Mouse (Mus musculus): ENCODE measurements around the gene Ptms. TPM values are rescaled to one million over a fixed set of nuclear protein-coding genes. Genes with fewer than 3 reads are reported as not detected.
A peak's percentile ranks its signal among the peaks of the same experiment; 100 is the strongest.

The Ptms gene
- total RNA-seq, 2 experiments from 2014 or later = 135 to 139 TPM

DNA sequence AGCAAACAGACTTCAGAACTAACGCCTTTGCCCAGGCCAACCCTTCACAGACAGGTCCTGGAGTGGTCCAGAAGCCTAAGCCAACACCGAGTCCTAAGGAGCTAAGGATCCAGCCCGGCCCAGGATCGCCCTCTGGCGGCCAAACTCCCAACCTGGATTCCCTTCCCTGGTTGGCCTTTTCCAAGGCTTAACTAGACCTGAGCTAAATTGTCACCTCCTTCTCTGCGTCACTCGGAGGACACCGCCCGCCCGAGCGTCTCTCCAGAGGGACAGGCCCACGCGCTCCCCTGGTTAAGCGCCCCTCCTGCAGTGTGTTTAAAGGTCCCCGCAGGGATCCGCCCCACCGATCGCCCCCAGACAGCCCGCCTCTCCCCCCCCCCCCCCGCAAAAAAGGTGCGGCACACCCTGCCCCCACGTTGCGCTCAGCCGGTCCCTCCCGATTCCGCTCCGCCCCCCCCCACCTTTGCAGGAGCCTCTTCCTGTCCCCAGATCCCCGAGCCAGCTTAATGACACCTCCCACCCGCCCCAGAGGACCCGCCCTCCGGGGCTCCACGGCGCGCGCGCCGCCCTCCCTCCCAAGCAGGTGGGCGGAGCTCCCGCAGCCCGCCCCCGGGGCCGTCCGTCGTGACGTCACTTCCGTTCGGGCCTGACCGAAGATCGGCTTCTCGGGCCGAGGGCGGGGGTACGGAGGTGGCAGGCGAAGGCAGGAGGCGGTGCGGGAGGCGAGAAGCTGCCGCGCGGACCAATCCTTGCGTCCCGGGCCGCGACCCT lies 11.0 kb upstream of the Ptms start, which contains the start of gene Mlf2:
Gene Mlf2, plus strand, starts transcription at position 633 of the 771 bp plus-strand sequence.
- peak; percentile 99 for DNase-seq

DNA sequence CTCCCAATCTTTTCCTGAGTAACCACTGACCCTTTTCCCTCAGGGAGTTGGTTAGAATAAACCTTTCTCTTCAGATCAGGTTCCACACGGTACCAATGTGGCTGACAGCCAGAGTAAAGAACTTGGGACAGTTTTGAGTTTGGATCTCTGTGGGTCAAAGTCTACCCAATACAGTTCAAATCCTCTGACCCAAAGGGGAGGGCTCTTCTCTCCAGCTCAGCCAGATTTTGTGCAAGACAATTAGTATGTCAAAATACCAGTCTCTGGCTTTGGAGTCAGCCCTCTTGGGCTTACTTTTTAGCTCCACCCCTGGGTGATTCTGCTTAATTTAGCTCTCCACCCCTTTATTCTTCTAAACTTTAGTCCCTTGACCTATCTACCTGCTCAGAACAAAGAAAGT lies 10.3 kb upstream of the Ptms start:
- DNase-seq = no peak

DNA sequence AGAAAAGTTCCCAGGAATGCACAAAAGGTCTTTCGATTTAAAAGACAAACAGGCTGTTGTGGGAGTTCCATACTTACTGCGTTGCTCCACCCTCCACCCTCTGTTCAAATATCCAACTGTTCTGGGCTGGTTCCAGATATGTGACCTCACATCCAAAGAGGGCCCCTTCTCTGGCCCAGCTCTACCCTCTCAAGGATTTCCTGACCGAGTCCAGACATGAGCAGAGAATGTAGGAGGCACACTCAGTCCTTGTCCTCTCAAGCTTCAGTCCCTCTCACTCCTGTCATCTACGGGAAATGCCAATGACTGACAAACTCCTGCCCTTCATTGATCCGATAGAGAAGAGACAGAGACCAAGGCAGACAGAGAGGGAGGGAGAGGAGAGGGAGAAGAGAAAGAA lies 6.0 kb upstream of the Ptms start:
- peak; percentile 67 to 71 for DNase-seq

DNA sequence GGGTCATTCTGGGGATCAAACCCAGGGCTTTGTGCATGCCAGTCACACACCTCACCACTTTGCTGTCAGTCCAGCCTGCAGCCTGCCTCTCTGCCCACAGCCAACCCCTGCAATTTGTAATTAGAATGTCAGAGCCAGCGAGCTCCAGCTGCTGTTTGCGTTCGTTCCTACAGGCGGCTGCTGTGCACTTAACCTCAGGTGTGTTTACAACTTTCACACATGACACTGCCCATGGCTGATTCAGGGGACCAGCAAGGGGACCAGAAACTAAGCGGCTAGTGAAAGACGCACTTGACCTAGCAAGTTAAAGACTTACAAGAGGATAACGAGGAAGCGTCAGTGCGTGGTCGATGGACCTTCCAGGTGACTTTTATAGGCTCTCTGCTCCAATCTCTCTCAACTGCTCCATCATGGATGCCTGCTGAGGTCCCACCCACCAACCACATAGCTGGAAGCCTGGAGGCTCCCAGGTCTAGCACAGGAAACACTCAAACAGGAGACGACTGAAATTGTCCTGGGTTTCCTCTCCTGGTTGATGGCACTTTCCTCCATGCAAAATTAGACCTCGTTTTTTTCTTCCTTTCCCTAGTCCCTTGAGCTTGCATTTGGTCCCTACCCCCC lies 5.4 kb upstream of the Ptms start:
- DNase-seq = peak in 1 of 2 experiments; percentile 25

DNA sequence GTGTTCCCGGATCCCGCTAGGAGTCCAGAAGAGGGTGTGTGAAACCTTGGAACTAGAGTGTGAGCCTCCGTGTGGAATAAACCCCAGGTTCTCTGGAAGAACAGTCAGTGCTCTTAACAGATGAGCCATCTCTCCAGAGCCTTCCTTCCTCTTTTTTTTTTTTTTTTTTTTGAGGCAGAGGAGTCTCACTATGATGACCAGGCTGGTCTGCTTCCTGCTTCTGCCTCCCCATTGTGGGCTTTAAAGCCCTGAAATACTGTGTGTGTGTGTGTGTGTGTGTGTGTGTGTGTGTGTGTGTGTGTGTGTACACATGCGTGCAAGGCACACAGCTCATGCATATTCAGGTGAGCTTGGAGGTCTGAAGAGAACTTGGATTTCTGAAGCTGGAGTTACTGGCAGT lies 1.6 kb upstream of the Ptms start:
- no peak for DNase-seq

DNA sequence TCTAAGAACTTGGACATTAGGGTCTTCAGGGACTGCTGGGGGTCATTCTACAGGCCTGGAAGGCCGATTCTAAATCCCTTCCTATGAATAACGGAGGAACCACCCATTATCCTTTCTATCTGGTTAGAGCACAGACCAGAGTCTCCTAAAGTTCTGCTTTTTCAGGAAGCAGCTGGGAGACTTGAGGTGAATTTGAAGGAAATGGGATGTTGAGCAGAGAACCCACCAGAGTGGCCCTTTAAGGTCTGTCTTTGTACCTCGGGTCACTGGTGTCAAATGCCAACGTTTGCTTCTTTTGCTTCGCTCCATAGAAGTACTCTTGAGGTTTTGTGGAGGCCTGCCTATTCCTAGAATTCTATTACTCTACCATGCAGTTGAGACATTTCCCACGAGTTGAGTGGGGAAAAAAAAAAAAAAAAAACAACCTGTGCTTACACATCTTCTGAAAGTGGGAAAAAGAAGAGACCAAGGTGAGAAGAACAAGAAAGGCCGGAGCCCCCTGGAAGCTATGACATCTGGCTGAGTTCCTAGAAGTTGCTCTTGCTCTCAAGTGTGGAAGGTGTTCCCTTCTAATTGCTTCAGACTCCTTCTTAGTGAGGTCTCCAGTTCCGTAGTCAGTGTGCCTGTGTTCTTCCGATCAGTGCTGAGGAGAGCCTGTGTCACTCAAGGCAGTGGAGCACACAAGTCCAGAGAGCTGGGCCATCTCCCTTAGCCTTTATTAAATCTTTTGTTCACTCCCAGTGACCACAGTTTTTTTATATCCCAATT lies 599 bp upstream of the Ptms start:
- DNase-seq = no peak

DNA sequence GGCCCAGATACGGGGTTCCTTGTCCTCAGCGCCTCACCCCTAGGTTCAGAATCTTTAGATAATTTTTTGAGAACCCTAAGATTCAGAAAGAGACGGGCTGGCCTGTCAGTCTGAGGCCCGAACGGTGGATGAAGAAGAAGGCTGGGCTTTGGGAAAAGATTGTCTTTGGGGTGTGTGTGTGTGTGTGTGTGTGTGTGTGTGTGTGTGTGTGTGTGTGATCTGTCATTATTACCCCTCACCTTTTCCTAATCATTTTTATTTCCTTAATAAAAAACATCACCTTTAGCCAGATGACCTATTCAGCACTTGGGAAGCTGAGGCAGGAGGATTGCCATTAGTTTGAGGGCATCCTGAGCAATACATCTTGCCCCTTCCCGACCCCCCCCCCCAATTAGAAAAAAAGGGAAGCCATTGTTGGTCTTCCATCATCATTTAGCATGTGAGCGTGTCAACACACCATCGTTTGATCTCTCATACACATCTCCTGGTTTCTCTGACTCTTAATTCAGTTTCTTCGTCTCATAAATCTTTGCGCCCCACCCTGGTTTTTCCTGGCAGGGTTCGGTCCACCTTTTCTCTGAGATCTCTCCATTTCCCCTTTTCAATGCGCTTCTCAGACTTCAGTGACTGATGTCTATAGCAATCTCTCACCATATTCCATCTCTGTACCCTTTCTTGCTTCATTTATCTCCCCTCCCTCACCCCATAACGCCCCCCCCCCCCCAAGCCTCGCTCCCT lies 844 bp downstream of the Ptms start:
- peak in 1 of 2 experiments; percentile 47 for DNase-seq

DNA sequence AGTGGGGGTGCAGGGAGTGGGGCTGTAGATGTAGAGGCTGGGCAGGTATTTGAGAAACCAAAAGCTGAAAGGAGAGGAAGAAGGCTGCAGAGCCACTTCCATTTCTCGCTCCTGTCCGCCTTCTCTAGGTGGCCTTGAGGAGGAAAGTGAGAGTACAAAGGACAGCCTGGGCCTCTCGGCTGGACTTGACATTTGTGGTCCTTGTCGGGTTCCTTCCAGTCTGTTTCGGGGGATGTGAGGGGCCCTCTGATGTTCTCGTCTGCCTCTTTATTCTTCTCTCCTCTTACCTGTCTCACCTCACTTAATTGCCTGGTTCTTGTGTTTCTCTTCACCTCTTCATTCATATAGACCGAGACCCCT lies 1.6 kb downstream of the Ptms start:
- no peak for DNase-seq

DNA sequence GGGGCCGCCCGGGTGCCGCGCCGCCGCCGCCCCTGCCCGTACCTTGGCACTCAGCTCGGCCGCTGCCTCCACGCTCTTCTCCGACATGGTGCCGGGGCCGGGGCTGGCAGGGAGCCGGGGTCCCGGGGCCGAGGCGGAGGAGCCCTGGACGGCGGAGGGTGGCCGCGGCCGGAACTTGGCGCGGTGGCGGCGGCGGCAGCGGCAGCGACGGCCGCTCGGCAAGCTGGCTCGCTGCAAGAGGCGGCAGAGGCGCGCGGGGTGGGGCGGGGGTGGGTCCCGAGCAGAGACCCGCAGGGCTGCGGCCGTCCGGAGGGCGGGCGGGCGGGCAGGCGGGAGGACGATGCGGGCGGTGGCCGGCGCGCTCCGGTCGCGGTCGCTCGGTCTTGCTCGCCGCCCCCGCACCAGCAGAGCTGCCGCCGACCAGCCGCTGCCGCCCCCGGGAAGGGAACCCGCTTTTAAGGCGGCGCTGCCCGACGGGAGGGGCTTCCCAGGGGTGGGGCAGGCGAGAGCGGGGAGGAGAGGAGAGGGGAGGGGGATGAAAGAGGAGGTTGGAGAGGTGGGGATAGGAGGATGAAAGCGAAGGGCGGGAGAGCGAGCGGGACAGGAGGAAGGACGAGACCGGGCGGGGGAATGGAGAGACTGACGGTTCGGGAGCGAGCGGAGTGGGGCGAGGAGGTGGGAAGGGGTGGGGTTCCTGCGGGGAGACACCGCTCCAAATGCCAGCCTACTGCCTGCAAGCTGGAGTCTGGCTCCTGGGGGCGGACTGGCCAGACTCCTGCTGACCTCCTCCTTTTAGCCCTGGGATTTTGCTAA lies 2.2 kb downstream of the Ptms start:
- DNase-seq = peak; percentile 92 to 96

DNA sequence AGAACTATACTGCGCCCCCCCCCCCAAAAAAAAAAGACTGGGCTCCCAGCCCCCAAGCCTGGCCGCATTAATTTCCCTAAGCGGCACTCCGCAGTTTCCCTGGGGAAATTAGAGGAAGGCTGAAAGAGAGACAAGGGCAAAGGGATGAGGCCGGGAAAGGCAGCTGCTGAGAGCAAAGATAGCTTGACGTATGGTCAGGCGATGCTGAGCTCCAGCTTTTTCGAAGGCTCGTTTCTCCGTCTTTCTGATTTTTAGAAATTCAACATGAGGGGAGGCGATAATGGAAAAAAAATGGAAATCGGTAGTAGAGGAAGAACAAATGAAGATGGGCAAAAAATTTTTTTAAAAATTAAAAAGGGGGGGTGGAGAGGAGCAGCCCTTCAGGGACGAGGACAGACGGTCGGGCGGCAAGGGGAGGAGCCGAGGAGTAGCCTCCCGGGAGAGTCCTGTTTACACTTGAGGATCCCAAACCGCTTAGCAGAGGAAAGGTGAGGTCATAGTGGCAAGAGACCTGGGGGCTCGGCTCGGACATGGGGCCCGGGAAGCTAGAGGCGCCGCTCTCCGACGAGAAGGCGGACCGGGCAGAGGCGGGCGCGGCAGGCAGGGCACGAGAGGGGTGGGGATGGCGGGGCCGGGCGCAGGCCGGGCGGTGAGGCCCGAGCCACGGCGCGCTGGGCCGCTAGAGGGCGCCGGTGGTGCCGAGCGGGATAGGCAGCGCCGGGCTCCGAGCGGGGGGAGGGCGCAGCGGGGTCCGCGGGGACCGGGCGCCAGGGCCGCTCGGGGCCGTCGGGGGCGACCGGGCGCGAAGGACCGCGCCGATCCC lies 3.0 kb downstream of the Ptms start:
- DNase-seq = peak; percentile 93

DNA sequence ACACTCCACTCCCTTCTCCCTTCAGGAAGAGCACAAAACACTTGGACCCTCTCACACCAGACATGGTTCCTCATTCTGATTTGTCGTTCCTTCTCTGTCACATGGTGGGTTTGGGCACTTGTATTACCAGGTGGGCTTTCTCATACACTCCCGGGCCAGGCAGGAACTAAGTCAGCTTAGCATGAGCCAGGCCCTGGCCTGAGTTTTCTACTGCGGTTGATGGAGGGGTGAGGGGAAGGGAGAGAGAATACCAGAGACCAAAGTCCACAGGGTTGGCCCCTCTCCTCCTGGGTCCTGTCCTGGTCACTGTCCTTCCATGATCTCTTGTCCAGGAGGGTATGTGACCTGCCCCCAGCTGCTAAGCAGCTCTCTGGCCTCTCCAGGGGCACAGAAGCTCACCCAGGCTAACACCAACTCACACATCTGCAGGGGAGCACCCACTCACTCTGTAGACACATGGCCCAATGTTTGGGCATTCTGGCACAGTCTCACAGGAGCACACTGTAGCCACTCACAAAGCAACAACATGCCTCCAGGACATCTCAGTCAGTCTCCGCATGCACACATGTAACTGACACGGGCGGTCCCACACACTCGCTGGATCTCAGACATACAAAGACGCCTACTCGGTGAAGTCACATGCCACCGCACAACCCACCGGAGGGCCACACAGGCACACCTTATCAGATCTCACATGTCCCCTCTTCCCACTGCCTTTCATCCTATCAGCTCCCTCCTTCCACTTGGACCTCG lies 3.8 kb downstream of the Ptms start:
- peak in 1 of 2 experiments; percentile 52 for DNase-seq

DNA sequence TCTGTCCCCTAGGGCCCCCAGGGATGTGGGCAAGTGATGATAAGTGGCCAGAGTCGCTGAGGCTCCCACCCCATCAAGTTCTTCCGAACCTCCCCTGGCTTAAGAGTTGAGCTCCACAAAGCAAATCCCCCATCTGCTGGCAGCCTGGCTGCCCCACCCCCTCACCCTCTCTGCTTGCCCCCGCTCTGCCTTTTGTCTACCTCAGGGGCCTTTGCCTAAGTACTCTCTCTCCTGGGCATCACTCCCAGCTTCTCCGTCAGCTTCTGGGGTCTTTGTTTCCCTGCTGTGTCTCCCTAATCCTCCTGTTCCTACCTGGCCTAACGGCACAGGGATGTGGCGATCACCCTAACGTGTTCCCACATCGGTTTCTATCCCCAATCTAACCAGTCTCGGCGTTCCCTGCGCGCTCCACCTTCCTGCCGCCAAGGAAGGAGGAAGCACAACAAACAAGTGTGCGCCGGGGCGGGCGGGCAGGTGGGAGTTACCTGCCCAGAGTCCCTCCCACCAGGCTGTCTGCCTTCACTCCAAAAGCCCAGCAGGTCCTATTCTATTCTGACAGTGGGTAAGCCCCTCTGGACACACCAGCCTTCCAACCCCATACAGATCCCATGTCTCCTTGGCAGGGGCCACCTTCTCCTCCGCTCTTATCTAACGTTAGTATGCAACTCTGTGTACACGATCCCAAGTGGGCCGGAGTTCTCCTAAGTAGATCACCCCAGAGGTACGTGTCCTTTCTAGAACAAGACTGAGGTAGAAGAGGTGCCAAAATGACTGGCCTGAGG lies 4.6 kb downstream of the Ptms start:
- DNase-seq = peak in 1 of 2 experiments; percentile 39

DNA sequence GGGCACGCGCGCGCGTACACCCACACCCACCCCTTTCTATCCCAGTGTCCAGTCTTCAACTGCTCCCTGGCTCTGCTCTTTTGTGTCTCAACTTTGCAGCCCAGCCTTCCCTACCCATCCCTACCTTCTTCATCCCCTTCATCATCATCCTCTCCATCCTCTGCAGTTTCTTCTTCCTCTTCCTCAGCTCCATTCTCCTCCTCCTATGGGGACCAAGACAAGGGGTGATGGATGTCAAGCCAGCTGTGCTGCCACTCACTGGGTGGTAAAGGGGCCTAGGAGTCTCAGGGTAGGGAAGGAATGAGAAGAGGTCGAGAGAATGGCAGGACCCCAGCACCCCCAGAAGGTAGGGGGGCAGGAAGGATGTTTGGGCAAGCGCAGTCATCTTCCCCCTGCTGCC lies 5.4 kb downstream of the Ptms start:
- DNase-seq = no peak

DNA sequence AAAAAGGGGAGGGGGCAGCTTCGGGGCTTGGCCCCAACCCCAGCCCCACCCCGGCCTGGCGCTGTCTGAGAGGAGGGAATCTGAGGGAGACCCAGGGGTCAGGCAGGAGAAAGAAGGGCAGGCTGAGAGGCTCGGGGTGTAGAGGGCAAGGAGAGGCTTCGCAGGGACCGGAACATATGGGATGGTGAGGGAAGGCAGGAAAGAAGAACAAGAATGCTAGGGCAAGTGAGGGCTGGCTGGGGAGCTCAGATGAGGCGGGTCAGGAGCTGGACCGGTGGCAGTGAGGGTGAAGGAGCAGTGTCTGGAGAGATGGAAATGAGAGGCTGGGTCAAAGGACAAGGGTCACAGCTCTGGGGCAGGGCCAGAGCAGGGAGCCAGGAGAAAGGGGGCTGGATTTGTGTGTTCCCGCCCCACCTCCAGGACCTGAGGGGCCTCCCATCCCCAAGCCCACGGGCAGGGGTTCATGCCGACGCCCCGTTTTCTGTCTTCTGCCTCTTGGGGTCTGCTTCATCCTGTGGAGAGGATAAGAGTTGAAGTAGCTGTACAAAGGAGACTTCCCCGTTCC lies 6.1 kb downstream of the Ptms start:
- no peak for DNase-seq

DNA sequence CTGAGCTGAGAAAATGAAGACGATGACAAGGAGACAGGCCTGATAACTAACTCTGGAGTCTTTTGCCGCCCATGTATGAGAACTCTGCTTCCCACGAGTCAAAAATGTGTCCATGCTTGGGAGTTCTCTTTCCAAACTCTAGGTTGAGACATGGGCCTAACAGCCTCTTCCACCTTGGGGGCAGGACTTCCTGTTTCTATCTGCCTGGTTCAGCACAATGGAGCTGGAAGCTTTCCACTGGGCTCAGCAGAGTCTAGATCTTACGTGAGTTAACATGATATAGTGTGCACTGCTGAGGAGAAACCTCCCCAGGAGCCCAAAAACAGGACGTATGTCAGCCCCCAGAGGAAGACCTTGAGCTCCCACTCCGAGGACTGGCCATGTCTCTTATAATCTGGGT lies 6.7 kb downstream of the Ptms start:
- no peak for DNase-seq

DNA sequence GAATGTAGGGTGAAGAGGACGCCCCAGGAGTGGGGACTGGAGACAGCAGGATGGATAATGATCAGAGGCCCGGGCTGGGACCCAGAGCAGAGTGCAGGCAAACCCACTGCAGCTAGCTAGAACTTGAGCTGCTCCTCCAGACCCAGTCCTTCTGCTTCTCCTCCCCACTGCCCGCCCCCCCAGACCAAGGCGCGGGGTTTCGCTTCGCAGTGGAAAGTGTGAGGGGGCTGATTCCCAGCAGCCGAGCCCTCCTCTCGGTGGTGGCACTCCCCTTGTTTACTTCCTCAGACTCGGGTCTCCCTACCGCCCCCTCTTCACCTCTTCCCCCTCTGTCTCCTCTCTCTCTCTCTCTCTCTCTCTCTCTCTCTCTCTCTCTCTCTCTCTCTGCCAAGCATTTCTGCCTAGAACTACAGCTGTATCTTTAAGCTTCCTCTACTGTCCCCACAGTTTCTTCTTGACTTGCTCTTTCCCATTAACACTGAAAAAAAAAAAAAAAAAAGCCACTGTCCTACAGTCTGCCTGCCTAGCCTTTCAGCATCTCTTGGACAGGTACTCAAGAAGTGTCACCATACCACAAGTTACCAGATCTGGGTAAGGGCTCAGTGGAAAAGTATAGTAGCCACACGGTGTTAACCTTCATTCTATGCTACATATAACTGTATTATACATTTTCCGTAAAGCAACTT lies 8.2 kb downstream of the Ptms start, which contains the start of gene Lag3:
Gene Lag3, minus strand, starts transcription at position 173 of the 686 bp plus-strand sequence.
- DNase-seq = no peak

DNA sequence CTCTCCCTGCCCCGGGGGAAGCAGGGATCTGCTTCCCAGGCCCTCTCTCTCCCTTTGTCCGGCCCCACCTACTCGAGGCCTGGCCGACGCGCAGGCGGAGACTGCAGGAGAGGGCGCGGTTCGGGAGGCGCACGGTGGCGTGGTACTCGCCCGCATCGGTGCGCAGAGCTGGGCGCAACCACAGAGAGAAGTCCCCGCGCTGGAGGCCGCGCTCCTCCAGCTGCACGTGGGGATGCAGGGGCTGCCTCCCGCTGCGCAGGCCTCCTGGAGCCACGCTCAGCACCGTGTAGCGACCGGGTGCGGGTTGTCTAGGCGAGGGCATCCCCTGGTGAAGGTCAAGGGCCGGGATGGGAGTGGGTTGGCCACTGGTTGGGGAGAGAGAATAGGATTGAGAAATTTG lies 9.9 kb downstream of the Ptms start:
- no peak for DNase-seq

DNA sequence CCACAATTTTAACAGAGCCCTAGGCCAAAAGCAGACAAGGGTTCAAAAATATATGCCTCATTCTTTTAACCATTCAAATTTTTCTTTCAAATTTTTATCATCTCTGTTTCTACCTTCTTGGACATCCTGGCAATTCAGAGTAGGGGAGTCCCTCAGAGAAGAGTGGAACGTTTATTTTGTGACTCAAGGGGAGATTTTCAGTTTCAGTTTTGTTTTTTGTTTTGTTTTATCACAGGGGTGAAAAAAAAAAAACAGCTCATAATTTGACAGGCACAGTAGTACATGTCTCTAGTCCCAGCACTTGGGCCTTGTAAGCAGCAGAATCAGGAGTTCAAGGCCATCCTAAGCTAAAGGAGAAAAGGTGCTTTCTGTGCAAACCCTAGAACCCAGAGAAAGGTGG lies 12.1 kb downstream of the Ptms start:
- no peak for DNase-seq

Measured in heart, adult 18-20 months (tissue).